Mouse (Mus musculus) heart, adult 8-10 months (tissue): Measurements from ENCODE around the gene Cand2. TPM values are rescaled to one million over a fixed set of nuclear protein-coding genes. Genes with fewer than 3 reads are reported as not detected.
"Not testable (repeated sequence)": the region's sequence is repeated elsewhere in the genome, so short reads cannot be mapped to it uniquely, and the experiment has no call there.

ENCODE experiments used
- DNase-seq: peaks from one replicate; pipeline ENCODE4 v3.0.0; 2022; ENCODE audit warnings: low spot score
- total RNA-seq, 4 experiments: library from RNA; stranded (reverse); gene quantifications; 2 replicates each; pipeline ENCODE4 v1.2.4; 2022

Cand2 gene
- total RNA-seq, 4 experiments from 2014 or later: 77.2 to 97.7 (median 87.6) TPM

- DNase-seq: no peak
Observed at GRCm38 (mm10) chr6:115773966-115774413, 348 bp upstream of the Cand2 start.

GRCm38 (mm10) chr6:115775838-115776237 is 1.5 kb downstream of the Cand2 start:
- peak; percentile 54 for DNase-seq

- no peak for DNase-seq
Observed at GRCm38 (mm10) chr6:115776363-115776762, 2.0 kb downstream of the Cand2 start.

- DNase-seq: no peak
Observed at GRCm38 (mm10) chr6:115782781-115783180, 8.4 kb downstream of the Cand2 start.

- no peak for DNase-seq
Observed at GRCm38 (mm10) chr6:115791016-115791415, 16.7 kb downstream of the Cand2 start.

- no peak for DNase-seq
Observed at GRCm38 (mm10) chr6:115791842-115792686, 17.7 kb downstream of the Cand2 start.

GRCm38 (mm10) chr6:115792691-115793215 is 18.4 kb downstream of the Cand2 start:
- DNase-seq: no peak

- DNase-seq: no peak
Observed at GRCm38 (mm10) chr6:115801811-115802210, 27.5 kb downstream of the Cand2 start.

GRCm38 (mm10) chr6:115803541-115804382 is 29.4 kb downstream of the Cand2 start:
- peak; percentile 48 for DNase-seq

GRCm38 (mm10) chr6:115804432-115805192 is 30.3 kb downstream of the Cand2 start:
- no peak for DNase-seq

GRCm38 (mm10) chr6:115807464-115808195 is 33.3 kb downstream of the Cand2 start:
- DNase-seq: no peak

- DNase-seq: no peak
Observed at GRCm38 (mm10) chr6:115808196-115808487, 33.8 kb downstream of the Cand2 start.

- DNase-seq: peak; percentile 91
Observed at GRCm38 (mm10) chr6:115808488-115809231, 34.3 kb downstream of the Cand2 start, which contains the start of gene Rpl32. TSS of gene Rpl32 (minus strand) at chr6:115808747.

- DNase-seq: no peak
Observed at GRCm38 (mm10) chr6:115811606-115812005, 37.3 kb downstream of the Cand2 start.

- peak; percentile 69 for DNase-seq
Observed at GRCm38 (mm10) chr6:115814104-115814503, 39.8 kb downstream of the Cand2 start.

- DNase-seq: no peak
Observed at GRCm38 (mm10) chr6:115815041-115815440, 40.7 kb downstream of the Cand2 start.

GRCm38 (mm10) chr6:115818129-115818528 is 43.8 kb downstream of the Cand2 start:
- no peak for DNase-seq

GRCm38 (mm10) chr6:115821216-115821993 is 47.1 kb downstream of the Cand2 start:
- no peak for DNase-seq

- not testable (repeated sequence) for DNase-seq
Observed at GRCm38 (mm10) chr6:115823850-115824464, 49.6 kb downstream of the Cand2 start.
